Mouse (Mus musculus) kidney, embryonic 15.5 days (tissue): ENCODE results near the gene Acp5. TPM values are rescaled to one million over a fixed set of nuclear protein-coding genes. Genes with fewer than 3 reads are reported as not detected.

Experiments used
- ATAC-seq: fragments of 200-750 bp; cut with Nextera tagmentation; replicated peaks from 2 replicates; pipeline ENCODE4 v1.8.0; 2017; ENCODE audit warnings: moderate TSS enrichment; ENCODE audit not compliant: low FRiP score
- H3K27ac ChIP-seq: fragments of 300-500 bp; sonication (generic); 2 replicates; pipeline ENCODE4 v1.5.1; 2015; ENCODE audit warnings: mild to moderate bottlenecking, inconsistent platforms
- H3K27me3 ChIP-seq: fragments of 300-500 bp; sonication (generic); 2 replicates; pipeline ENCODE4 v1.6.1; 2015; ENCODE audit warnings: inconsistent platforms
- H3K36me3 ChIP-seq: fragments of 300-500 bp; sonication (generic); 2 replicates; pipeline ENCODE4 v1.6.1; 2015; ENCODE audit warnings: inconsistent platforms
- H3K4me1 ChIP-seq: fragments of 300-500 bp; sonication (generic); 2 replicates; pipeline ENCODE4 v1.6.1; 2015; ENCODE audit warnings: inconsistent platforms
- H3K4me2 ChIP-seq: fragments of 300-500 bp; sonication (generic); 2 replicates; pipeline ENCODE4 v1.6.1; 2015; ENCODE audit warnings: moderate library complexity, mild to moderate bottlenecking, inconsistent platforms
- H3K4me3 ChIP-seq: fragments of 300-500 bp; sonication (generic); replicated peaks from 2 replicates; pipeline ENCODE4 v1.5.1; 2015; ENCODE audit warnings: mild to moderate bottlenecking, inconsistent platforms
- H3K9ac ChIP-seq: fragments of 300-500 bp; sonication (generic); 2 replicates; pipeline ENCODE4 v1.6.1; 2015; ENCODE audit warnings: mild to moderate bottlenecking, inconsistent platforms
- H3K9me3 ChIP-seq: fragments of 300-500 bp; sonication (generic); replicated peaks from 2 replicates; pipeline ENCODE4 v1.6.1; 2016; ENCODE audit warnings: inconsistent platforms
- WGBS: fragments of 180-500 bp; shearing (Covaris S2); methylation state at CpG from one replicate; pipeline ENCODE4 v1.1.7; 2015; ENCODE audit warnings: mixed read lengths; 5-methylcytosine and 5-hydroxymethylcytosine counted together
- polyA plus RNA-seq: library from polyadenylated mRNA; unstranded; fragments of >200 nt; fragmentation: Nextera tagmentation; extraction: Ambion mirVana; gene quantifications from 2 replicates; pipeline ENCODE4 v1.2.1, GENCODE M21; 2015

The Acp5 gene
- polyA plus RNA-seq, 1 experiment from 2014 or later = 7.3 TPM

DNA sequence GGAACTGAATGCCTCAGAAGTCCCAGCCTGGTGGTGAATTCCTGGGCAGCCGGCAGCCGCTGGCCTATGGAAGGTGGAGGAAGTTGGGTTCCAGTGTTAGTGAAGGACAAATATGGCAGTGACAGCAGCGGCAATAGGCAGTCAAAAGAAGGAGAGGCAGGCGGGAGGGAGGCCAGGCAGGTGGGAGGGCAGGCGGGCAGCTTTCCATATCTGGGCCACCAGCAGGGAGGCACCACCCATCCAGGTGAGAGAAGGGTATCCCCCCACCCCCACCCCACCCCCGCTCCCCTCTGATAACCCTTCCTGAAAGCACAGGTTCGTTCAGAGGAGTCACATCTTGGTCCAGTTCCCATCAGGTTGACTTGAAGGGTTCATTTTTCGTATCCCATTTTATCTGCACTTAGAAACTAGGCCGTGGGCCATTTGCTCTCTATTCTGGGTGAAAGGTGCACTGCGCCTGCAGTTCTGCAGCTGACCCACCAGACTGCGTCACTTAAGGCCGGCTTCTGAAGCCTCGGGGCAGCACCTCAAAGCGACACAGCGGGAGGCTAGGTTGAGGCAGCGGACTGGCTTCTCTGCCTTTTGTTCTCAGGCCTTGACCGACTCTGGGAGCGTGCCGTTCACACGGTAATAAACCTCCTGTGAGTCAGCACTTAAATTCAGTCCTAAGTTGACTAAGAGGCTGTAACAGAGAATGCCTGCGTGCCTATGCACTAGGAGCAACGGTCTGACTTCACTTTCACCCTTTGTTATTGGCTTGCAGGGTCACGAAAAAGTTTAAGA lies 1.4 kb upstream of the Acp5 start:
- peaks cover 15% of the 10 kb centered on the region for H3K4me1 ChIP-seq
- H3K4me3 ChIP-seq = no peak overlapping the region
- H3K36me3 ChIP-seq = no peaks in the 10 kb centered on the region
- peak overlapping the region; percentile 28; the same call in 1 of the 2 replicates for H3K4me2 ChIP-seq
- no peak overlapping the region for H3K27ac ChIP-seq
- no peak overlapping the region for H3K9ac ChIP-seq
- H3K9me3 ChIP-seq = no peaks in the 10 kb centered on the region
- ATAC-seq = 0 out of 2 replicates have a peak, but pooled peaks have one; percentile 38
- 17% methylated on average over 23 of the region's 23 CpGs for WGBS
- peaks cover 18% of the 10 kb centered on the region; the same call in 1 of the 2 replicates for H3K27me3 ChIP-seq

DNA sequence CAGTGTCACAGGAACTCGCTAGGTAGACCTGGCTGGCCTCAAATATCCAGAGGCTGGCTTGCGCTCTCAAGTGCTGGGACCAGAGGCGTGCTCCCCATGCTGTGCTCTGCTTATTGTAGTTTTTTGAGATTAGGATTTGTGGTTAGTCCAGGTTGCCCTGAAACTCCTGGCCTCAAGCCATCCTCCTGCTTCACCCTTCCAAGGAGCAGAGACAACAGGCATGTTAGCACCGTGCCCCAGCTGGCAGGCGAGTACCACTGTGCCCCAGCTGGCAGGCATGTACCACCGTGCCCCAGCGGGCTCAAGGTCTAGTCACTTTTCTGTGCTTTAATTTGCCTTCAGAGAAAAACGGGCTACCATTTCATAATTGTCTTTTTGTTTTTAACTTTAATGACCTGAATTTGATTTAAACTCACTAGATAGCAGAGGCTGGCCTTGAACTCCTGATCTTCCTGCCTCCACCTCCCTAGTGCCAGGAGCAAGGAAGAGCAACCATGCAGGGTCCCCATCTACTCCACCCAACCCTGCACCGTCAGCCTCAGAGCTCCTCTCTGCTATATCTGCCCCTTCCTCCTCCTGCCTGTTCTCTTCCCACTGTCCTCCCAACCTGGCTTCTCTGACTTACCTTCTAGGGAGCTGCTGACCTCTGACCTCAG lies 395 bp downstream of the Acp5 start:
- Histone ChIP-seq H3K9ac (no peak overlapping the region), H3K4me3 (no peak overlapping the region), H3K36me3 (no peaks in the 10 kb centered on the region), H3K27me3 (peaks cover 23% of the 10 kb centered on the region), H3K4me1 (peaks cover 25% of the 10 kb centered on the region), H3K9me3 (no peaks in the 10 kb centered on the region), H3K4me2 (no peak overlapping the region), H3K27ac (no peak overlapping the region)
- WGBS = 82% methylated on average over 9 of the region's 9 CpGs
- ATAC-seq = no peak

DNA sequence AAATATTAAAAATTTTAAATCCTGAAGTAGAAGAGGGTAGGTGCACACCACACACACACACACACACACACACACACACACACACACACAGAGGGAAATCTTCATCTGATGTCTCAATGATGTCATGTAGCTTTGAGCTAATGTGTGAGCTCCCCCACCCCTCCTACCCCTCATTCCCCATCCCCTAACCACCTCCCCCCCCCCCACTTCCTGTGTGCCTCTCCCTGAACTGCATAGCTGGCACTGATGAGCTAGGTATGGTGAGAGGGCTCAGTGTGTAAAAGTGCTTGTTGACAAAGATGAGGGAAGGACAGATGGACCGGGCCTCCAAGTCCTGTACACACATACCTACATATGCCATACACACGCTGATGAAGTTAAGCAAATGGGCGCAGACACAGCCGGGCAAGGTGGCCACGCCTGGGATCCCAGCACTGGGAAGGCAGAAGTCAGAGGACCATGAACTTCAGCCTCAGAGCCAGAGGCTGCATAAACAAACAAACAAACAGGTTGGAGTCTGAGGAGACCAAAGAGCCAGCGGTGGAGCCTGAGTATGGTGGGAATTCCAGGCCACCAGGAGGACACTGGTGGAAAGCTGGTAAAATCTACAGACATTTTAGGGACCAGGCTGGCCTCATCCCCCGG lies 1.1 kb downstream of the Acp5 start:
- no peak for ATAC-seq
- no peak overlapping the region for H3K9ac ChIP-seq
- H3K27me3 ChIP-seq = peaks cover 23% of the 10 kb centered on the region
- no peak overlapping the region for H3K4me3 ChIP-seq
- H3K4me2 ChIP-seq = no peak overlapping the region
- no peak overlapping the region for H3K27ac ChIP-seq
- no peaks in the 10 kb centered on the region for H3K9me3 ChIP-seq
- H3K36me3 ChIP-seq = no peaks in the 10 kb centered on the region
- H3K4me1 ChIP-seq = peaks cover 25% of the 10 kb centered on the region
- 80% methylated on average over 7 of the region's 7 CpGs for WGBS

DNA sequence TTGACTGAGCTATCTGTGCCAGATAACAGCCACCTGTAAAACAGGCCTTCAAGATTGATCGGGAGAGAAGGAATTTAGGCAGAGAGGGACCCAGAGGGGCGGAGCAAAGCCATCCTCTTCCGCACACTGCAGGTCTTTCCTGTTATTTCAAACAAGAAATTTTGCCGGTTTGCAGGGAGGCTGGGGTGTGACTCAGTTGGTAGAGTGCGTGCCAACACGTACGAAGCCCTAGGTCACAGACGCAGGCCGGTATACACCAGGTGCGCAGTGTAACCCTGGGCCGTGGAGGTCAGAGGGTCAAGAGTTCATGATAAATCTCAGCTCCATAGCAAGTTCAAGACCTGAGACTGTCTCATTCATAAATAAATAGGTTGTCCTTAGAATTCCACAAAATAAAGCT lies 3.3 kb downstream of the Acp5 start:
- no peak overlapping the region for H3K27ac ChIP-seq
- no peaks in the 10 kb centered on the region for H3K9me3 ChIP-seq
- no peak overlapping the region; the same call in 1 of the 2 replicates for H3K9ac ChIP-seq
- peaks cover 21% of the 10 kb centered on the region for H3K4me1 ChIP-seq
- peak overlapping the region; percentile 40; the same call in 1 of the 2 replicates for H3K4me3 ChIP-seq
- 46% methylated on average over 11 of the region's 11 CpGs for WGBS
- ATAC-seq = no peak
- H3K4me2 ChIP-seq = peak overlapping the region; percentile 68
- no peaks in the 10 kb centered on the region for H3K36me3 ChIP-seq
- H3K27me3 ChIP-seq = peaks cover 20% of the 10 kb centered on the region

DNA sequence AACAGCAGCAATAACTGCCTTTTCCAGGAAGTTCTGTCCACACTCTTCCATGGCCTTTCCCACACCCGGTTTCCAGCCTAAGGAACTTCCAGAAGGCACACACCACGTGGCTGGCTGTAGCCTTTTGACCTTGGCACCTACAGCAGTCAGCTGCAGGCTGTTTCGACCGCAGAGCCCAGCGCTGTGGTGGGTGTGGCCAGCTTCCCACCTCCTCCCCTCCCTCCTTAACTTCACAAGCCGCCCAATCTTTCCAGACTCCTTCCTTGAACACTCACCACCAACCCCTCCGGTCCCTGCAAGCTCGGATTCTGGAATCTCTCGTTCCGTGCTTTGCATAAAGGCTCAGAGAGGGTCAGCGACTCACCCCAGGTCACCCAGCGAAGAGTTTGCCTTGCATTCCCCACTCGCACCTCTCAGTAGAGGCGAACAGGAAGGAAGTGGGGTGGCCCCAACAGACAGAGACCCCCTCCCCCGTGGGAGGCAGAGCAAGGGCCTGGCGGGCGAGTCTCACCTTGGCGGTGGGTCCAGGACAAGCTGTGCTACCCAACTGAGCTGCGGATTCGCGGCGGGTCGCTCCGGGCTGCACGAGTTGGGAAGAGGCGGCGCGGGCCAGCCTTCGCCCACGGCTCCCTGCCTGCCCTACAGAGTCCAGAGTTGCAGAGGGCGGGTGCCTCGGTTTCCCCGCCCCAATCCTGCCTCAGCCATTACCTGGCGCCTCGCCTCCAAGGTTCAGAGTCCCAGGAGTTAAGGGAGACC lies 4.1 kb downstream of the Acp5 start:
- Histone ChIP-seq H3K36me3 (no peaks in the 10 kb centered on the region), H3K9me3 (no peaks in the 10 kb centered on the region), H3K9ac (peak overlapping the region; percentile 23), H3K4me3 (peak overlapping the region; percentile 40), H3K4me1 (peaks cover 14% of the 10 kb centered on the region), H3K4me2 (peak overlapping the region; percentile 68), H3K27me3 (peaks cover 16% of the 10 kb centered on the region), H3K27ac (no peak overlapping the region)
- 1% methylated on average over 33 of the region's 35 CpGs for WGBS
- ATAC-seq = peak; percentile 61

DNA sequence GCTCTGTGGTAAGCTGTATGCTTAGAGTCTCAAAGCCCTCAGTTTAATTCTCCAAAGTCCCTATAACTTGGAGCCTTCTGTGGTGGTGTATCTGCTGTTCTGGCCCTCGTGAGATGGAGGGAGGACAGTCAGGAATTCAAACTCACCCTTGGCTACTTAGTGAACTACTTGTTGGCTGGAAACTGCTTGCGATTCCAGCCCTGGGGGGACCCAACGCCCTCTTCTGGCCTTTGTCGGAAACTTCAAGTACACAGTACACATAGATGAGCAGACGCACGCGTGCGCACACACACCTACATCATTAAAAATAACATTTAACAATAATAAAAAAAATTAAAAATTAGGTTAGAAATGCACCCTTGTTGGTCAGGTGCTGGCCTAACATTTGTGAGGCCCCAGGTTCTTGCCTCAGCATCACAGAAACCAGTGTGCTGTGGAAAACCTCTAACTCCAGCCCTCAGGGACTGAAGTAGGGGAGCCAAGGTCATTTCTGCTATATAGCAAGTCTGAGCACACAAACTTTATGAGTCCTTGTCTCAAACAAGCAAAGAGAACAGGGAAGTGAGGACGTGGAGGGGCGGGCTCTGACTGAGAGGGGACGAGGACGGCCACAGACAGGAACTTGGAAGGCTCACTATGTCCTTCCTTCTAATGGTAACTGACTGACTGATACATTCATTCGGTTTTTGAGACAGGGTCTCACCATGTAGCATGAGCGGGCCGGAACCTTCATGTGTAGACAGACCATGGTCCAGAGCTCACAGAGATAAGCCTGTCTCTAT lies 10.1 kb downstream of the Acp5 start:
- H3K27ac ChIP-seq = no peak overlapping the region
- H3K9ac ChIP-seq = no peak overlapping the region
- H3K27me3 ChIP-seq = no peaks in the 10 kb centered on the region
- H3K4me2 ChIP-seq = no peak overlapping the region
- 90% methylated on average over 15 of the region's 15 CpGs for WGBS
- no peaks in the 10 kb centered on the region for H3K9me3 ChIP-seq
- no peak for ATAC-seq
- H3K36me3 ChIP-seq = no peaks in the 10 kb centered on the region
- H3K4me3 ChIP-seq = no peak overlapping the region
- no peaks in the 10 kb centered on the region for H3K4me1 ChIP-seq

DNA sequence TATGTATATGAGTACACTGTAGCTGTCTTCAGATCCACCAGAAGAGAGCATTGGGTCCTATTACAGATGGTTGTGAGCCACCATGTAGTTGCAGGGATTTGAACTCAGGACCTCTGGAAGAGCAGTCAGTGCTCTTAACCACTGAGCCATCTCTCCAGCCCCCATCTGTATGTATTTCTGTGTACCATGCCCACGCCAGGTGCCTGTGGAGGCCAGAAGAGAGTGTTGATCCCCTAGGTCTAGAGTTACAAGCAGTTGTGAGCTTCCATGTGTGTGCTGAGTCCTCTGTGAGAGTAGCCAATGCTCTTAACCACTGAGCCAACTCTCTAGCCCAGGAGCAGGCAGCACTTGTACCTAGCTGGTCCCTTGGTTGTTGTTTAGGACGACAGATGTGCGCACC lies 11.3 kb downstream of the Acp5 start:
- Histone ChIP-seq H3K27me3 (no peaks in the 10 kb centered on the region), H3K36me3 (no peaks in the 10 kb centered on the region), H3K9me3 (no peaks in the 10 kb centered on the region), H3K27ac (no peak overlapping the region), H3K9ac (no peak overlapping the region), H3K4me2 (no peak overlapping the region), H3K4me1 (no peaks in the 10 kb centered on the region), H3K4me3 (no peak overlapping the region)
- 87% methylated on average over 3 of the region's 3 CpGs for WGBS
- ATAC-seq = no peak

DNA sequence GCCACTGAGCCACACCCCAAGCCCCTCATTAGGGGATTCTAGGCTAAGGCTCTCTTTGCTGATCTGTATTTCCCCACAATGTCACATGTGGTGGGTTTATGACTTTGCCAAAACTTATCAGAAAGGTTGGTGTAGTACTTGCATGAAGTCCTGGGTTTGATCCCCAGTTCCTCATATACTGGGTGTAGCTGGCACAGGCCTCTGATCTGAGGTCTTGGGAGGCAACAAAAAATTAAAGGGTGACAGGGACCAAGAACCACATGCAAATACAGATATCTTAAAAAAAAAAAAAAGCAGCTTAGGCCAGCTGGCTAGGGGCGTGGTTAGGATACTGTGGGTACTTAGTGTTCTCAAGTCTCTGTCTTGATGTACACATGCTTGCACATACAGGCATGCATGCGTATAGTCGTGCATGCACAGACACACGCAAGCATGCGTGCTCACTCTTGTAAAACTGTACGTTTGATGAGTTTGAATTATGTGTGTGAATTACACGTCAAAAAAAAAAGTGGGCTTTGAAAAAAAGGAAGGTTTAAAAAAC lies 12.4 kb downstream of the Acp5 start:
- Histone ChIP-seq H3K4me1 (no peaks in the 10 kb centered on the region), H3K27ac (no peak overlapping the region), H3K9me3 (no peaks in the 10 kb centered on the region), H3K27me3 (no peaks in the 10 kb centered on the region), H3K4me2 (no peak overlapping the region), H3K9ac (no peak overlapping the region), H3K4me3 (no peak overlapping the region), H3K36me3 (no peaks in the 10 kb centered on the region)
- ATAC-seq = no peak
- 84% methylated on average over 7 of the region's 7 CpGs for WGBS

DNA sequence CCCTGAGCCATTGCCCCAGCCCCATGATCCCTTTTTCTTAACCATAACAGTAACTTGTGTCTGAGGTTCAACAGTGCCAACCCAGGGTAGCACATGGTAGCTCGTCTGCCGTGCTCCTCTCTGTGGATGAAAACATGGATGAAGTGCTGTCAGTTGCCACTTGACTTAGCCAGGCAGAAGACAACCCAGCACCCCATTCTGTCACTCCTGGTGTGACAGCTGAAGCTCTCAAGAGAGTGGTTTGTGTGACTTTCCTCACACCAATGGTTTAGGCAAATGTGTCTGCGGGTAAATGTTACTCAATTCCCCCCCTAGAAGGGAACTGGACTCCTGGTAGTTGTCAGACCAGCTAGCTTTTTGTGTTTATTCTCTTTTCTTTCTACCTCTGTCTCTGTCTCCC lies 13.5 kb downstream of the Acp5 start:
- 79% methylated on average over 3 of the region's 3 CpGs for WGBS
- ATAC-seq = no peak

DNA sequence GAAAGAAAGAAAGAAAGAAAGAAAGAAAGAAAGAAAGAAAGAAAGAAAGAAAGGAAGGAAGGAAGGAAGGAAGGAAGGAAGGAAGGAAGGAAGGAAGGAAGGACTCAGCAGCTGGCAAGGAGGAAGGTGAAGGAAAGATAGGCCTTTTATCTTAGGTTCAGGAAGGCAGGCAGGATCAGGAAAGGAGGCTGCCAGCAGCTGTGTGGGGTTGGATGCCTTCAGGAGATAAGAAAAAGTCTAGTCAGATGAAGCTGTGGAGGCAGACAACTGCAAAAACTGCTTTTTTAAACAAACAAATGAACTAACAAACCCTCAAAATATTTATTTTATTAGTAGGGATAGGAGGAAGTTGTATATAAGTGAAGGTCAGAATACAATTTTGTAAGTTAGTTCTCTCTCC lies 14.0 kb downstream of the Acp5 start:
- H3K9me3 ChIP-seq = no peaks in the 10 kb centered on the region
- peaks cover 6% of the 10 kb centered on the region for H3K4me1 ChIP-seq
- no peak overlapping the region for H3K4me3 ChIP-seq
- H3K9ac ChIP-seq = no peak overlapping the region
- no peak for ATAC-seq
- no peaks in the 10 kb centered on the region for H3K27me3 ChIP-seq
- H3K27ac ChIP-seq = no peak overlapping the region
- H3K4me2 ChIP-seq = no peak overlapping the region
- H3K36me3 ChIP-seq = no peaks in the 10 kb centered on the region

More for the DNA sequence above, 13.5 kb downstream of the Acp5 start:
- Histone ChIP-seq H3K4me1 (peaks cover 6% of the 10 kb centered on the region), H3K36me3 (no peaks in the 10 kb centered on the region), H3K9me3 (no peaks in the 10 kb centered on the region), H3K4me2 (no peak overlapping the region), H3K27me3 (no peaks in the 10 kb centered on the region), H3K4me3 (no peak overlapping the region), H3K27ac (no peak overlapping the region), H3K9ac (no peak overlapping the region)

DNA sequence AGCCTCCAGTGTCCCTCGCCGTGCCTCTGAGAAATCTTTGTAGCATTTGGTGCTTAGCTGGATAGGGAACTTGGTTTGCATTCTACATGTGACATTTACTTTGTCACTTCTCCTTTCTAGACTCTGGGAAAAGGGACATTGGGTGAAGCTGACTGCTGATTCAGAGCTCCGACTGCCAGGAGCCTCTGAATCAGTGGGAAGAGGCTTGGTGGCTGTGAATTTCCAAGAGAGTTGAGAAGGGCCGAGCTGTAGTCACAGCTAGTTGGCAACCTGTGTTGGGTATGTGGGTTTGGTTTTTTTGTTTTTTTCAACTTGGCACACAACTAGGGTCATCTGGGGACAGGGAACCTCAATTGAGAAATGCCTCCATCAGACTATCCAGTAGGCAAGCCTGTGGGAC lies 16.0 kb downstream of the Acp5 start:
- 88% methylated on average over 4 of the region's 4 CpGs for WGBS
- no peak overlapping the region for H3K9ac ChIP-seq
- no peak overlapping the region for H3K4me3 ChIP-seq
- no peak overlapping the region for H3K27ac ChIP-seq
- no peak overlapping the region for H3K4me2 ChIP-seq
- ATAC-seq = no peak
- peaks cover 16% of the 10 kb centered on the region for H3K4me1 ChIP-seq
- H3K9me3 ChIP-seq = no peaks in the 10 kb centered on the region
- H3K27me3 ChIP-seq = no peaks in the 10 kb centered on the region
- no peaks in the 10 kb centered on the region for H3K36me3 ChIP-seq
